Mouse (Mus musculus) myocyte (in vitro differentiated cells): Measurements from ENCODE around the gene Cdk5rap2. TPM values are rescaled to one million over a fixed set of nuclear protein-coding genes. Genes with fewer than 3 reads are reported as not detected.

Experiments
- H3K27me3 ChIP-seq: one replicate; pipeline ENCODE4 v1.6.1; 2011; ENCODE audit not compliant: control insufficient read depth, insufficient read depth, insufficient read length
- H3K36me3 ChIP-seq: one replicate; pipeline ENCODE4 v1.6.1; 2011; ENCODE audit not compliant: control insufficient read depth, insufficient read depth
- H3K4me2 ChIP-seq: one replicate; pipeline ENCODE4 v1.6.1; 2011; ENCODE audit warnings: low read depth, control low read depth
- H3K4me3 ChIP-seq: one replicate; pipeline ENCODE4 v1.5.1; 2011; ENCODE audit warnings: mild to moderate bottlenecking, control low read depth, moderate library complexity
- H3K79me2 ChIP-seq: one replicate; pipeline ENCODE4 v1.6.1; 2011; ENCODE audit not compliant: control insufficient read depth, insufficient read depth
- H3ac ChIP-seq: one replicate; pipeline ENCODE4 v1.6.1; 2011; ENCODE audit not compliant: control insufficient read depth, insufficient read length
- CEBPB ChIP-seq: IDR thresholded peaks from 2 replicates; pipeline ENCODE4 v1.6.1; 2011; ENCODE audit warnings: mild to moderate bottlenecking, moderate library complexity; ENCODE audit not compliant: poor library complexity, insufficient read depth, severe bottlenecking
- E2F4 ChIP-seq: IDR thresholded peaks from one replicate; pipeline ENCODE4 v1.6.1; 2011; ENCODE audit warnings: mild to moderate bottlenecking, control low read depth, moderate library complexity; ENCODE audit not compliant: insufficient read depth
- MAX ChIP-seq: IDR thresholded peaks from one replicate; pipeline ENCODE4 v1.6.1; 2011; ENCODE audit warnings: low read depth, mild to moderate bottlenecking, control low read depth
- MYOD1 ChIP-seq, 3 experiments: IDR thresholded peaks; one replicate each; pipeline ENCODE4 v1.6.1; 2011; ENCODE audit warnings: control low read depth in 2 of 3, low read depth in 2 of 3, mild to moderate bottlenecking in 2 of 3, moderate library complexity in 1 of 3; ENCODE audit not compliant: insufficient read length in 2 of 3, control insufficient read depth in 1 of 3
- MYOG ChIP-seq, 3 experiments: IDR thresholded peaks; one replicate each; pipeline ENCODE4 v1.6.1; 2011; ENCODE audit warnings: control low read depth in 2 of 3, low read depth in 2 of 3, mild to moderate bottlenecking in 2 of 3; ENCODE audit not compliant: insufficient read length in 2 of 3, control insufficient read depth in 1 of 3, insufficient read depth in 1 of 3
- POLR2A ChIP-seq: IDR thresholded peaks from one replicate; pipeline ENCODE4 v1.6.1; 2011; ENCODE audit warnings: low read depth, mild to moderate bottlenecking, control low read depth, moderate library complexity; ENCODE audit not compliant: insufficient read length
- POLR2AphosphoS2 ChIP-seq: IDR thresholded peaks from one replicate; pipeline ENCODE4 v1.6.1; 2011; ENCODE audit warnings: low read depth, control low read depth; ENCODE audit not compliant: insufficient read length
- REST ChIP-seq: IDR thresholded peaks from one replicate; pipeline ENCODE4 v1.6.1; 2011; ENCODE audit warnings: mild to moderate bottlenecking, control low read depth, moderate library complexity; ENCODE audit not compliant: insufficient read depth, insufficient read length
- SRF ChIP-seq: IDR thresholded peaks from one replicate; pipeline ENCODE4 v1.6.1; 2011; ENCODE audit warnings: low read depth; ENCODE audit not compliant: control insufficient read depth, insufficient read length
- TCF12 ChIP-seq: IDR thresholded peaks from one replicate; pipeline ENCODE4 v1.6.1; 2011; ENCODE audit warnings: mild to moderate bottlenecking, control low read depth; ENCODE audit not compliant: poor library complexity, insufficient read depth, severe bottlenecking
- TCF3 ChIP-seq: IDR thresholded peaks from one replicate; pipeline ENCODE4 v1.6.1; 2011; ENCODE audit warnings: low read depth, control low read depth; ENCODE audit not compliant: insufficient read length
- USF1 ChIP-seq: IDR thresholded peaks from one replicate; pipeline ENCODE4 v1.6.1; 2011; ENCODE audit warnings: low read depth, mild to moderate bottlenecking, control low read depth, moderate library complexity
- polyA plus RNA-seq: library from polyadenylated mRNA; unstranded; fragments of >200 nt; fragmentation: generic; extraction: Trizol; gene quantifications from one replicate; pipeline ENCODE4 v1.2.1, GENCODE M21; 2012; ENCODE audit warnings: missing spikeins

The Cdk5rap2 gene
- polyA plus RNA-seq, 1 experiment: 13.8 TPM

DNA sequence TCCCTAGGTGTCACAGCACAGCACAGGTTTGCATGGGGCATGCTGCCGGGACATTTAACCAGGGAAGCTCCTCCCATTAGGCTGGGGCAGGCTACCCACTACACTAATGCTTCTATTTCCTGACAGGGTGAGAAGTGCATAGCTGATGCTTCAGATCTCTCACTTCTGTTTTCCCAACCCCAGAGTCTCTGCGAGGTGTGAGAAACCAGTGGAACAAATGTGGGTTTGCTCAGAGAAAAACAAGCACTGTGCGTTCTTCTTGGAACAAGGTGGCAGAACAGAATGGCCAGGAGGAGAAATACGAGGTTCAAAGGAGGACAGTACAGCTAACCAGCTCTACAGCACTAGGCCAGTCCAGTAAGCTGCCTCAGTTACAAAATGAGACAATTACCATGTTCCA is 106.4 kb downstream of the Cdk5rap2 start:
- H3K36me3 ChIP-seq: peaks cover 13% of the 10 kb centered on the region
- H3K4me3 ChIP-seq: no peak overlapping the region
- H3K27me3 ChIP-seq: no peaks in the 10 kb centered on the region
- H3K79me2 ChIP-seq: no peaks in the 10 kb centered on the region
- no peak overlapping the region for H3ac ChIP-seq
- H3K4me2 ChIP-seq: no peak overlapping the region
- TF ChIP-seq E2F4 (no peak), SRF (no peak), TCF3 (no peak), CEBPB (no peak), REST (no peak), MAX (no peak), USF1 (no peak)

DNA sequence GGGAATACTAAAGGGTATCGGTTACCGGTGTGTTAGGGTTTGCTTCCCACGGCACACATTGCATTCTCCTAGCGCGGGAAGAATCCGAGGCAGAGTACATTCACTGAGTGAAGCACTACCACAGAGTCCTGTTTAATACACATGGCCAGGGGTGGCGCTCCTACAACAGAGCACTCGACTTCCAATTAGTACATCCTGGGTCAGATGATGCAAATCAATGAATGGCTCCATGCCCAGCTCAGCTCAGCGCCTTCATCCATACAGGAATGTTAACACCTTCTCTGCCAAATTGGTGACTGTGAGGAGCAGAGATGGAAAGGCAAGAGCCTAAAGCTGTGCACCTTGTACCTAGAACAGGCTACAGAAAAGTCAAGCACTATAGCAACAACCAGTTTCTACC is 109.1 kb downstream of the Cdk5rap2 start:
- H3K4me3 ChIP-seq: no peak overlapping the region
- H3K27me3 ChIP-seq: no peaks in the 10 kb centered on the region
- no peaks in the 10 kb centered on the region for H3K79me2 ChIP-seq
- peaks cover 14% of the 10 kb centered on the region for H3K36me3 ChIP-seq
- TF ChIP-seq TCF3 (no peak), MYOD1 (IDR thresholded peaks at IDR 0.05; ENCODE audit: control insufficient read depth in 1 of 3, insufficient read length in 2 of 3, low read depth in 2 of 3) (no peak), MAX (no peak), TCF12 (no peak), SRF (no peak), E2F4 (no peak), REST (no peak), MYOG (IDR thresholded peaks at IDR 0.05; ENCODE audit: control insufficient read depth in 1 of 3, insufficient read depth in 1 of 3, insufficient read length in 2 of 3, low read depth in 2 of 3) (no peak), POLR2AphosphoS2 (no peak), POLR2A (no peak), CEBPB (no peak), USF1 (no peak)
- H3K4me2 ChIP-seq: no peak overlapping the region
- H3ac ChIP-seq: no peak overlapping the region

DNA sequence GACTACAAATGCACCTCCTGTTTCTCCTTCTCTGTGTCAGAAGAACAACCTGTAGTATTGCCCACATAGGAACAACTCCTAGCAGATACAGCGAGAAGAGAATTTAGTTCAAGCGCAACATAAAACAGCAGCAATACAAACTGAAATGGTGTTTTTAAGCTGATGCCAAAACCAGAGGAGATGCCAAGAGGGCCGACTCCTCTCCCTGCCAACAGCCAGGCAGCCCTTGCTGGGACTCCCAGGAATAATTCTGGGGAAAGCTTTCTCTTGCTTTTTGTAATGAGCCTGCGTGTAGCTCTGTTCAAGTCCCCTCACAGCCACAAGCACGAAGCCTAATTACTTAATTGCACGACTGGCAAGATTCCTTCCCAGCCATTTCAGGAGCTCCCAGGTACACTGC is 120.9 kb downstream of the Cdk5rap2 start:
- TF ChIP-seq MYOD1 (IDR thresholded peaks at IDR 0.05; ENCODE audit: control insufficient read depth in 1 of 3, insufficient read length in 2 of 3, low read depth in 2 of 3): no peak
- TF ChIP-seq MAX: no peak
- no peak for TF ChIP-seq CEBPB
- TF ChIP-seq TCF3: no peak
- no peak for TF ChIP-seq TCF12
- no peak for TF ChIP-seq E2F4
- TF ChIP-seq USF1: no peak
- TF ChIP-seq REST: no peak
- TF ChIP-seq POLR2A: no peak
- no peak for TF ChIP-seq POLR2AphosphoS2
- Histone ChIP-seq H3K27me3 (no peaks in the 10 kb centered on the region), H3K79me2 (no peaks in the 10 kb centered on the region), H3K4me2 (no peak overlapping the region), H3ac (no peak overlapping the region), H3K36me3 (no peaks in the 10 kb centered on the region), H3K4me3 (no peak overlapping the region)

DNA sequence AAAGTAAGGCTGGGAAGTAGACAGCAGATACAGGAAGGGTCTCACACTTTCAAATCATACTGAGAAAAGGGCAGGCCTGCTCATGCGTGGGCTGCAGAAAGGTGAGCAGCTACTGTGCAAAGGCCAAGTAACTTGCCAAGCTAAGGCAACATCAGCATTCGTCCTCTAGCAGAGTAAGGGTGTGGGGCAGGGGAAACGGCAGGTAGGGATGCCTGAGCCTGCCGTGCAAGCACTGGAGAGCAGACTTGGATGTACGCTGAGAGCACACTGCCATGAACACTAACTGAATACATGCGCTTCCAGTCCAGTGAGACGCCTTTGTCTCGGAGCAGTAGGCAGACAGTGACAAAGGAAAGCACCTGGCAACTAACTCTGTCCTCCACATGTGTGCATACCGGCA is 127.1 kb downstream of the Cdk5rap2 start:
- Histone ChIP-seq H3K4me2 (no peak overlapping the region), H3K4me3 (no peak overlapping the region), H3ac (no peak overlapping the region), H3K27me3 (no peaks in the 10 kb centered on the region), H3K36me3 (peaks cover 20% of the 10 kb centered on the region), H3K79me2 (no peaks in the 10 kb centered on the region)
- no peak for TF ChIP-seq TCF3
- no peak for TF ChIP-seq MYOD1 (IDR thresholded peaks at IDR 0.05; ENCODE audit: control insufficient read depth in 1 of 3, insufficient read length in 2 of 3, low read depth in 2 of 3)
- TF ChIP-seq REST: no peak
- no peak for TF ChIP-seq TCF12
- no peak for TF ChIP-seq SRF
- TF ChIP-seq POLR2AphosphoS2: no peak
- no peak for TF ChIP-seq USF1
- TF ChIP-seq POLR2A: no peak
- no peak for TF ChIP-seq MAX
- no peak for TF ChIP-seq CEBPB
- TF ChIP-seq E2F4: no peak
- no peak for TF ChIP-seq MYOG (IDR thresholded peaks at IDR 0.05; ENCODE audit: control insufficient read depth in 1 of 3, insufficient read depth in 1 of 3, insufficient read length in 2 of 3, low read depth in 2 of 3)

DNA sequence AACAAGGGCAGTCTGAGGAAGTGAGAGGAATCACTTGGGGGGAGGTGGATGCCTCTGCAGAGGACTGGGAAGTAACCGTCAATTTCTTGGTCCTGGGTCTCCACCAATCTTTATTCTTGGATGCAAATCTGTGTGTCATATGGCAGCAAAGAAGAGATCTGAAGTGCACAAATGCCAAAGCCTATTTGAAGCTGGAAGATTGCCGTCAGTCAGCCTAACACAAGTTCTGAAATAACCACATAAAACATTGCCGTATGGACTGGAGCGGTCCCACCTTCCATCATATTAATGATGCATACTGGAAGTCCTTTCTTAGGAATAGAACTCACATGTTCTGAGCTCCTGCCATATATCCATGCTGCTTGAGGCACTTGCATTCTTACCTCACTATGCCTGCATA is 131.4 kb downstream of the Cdk5rap2 start:
- no peak overlapping the region for H3K4me3 ChIP-seq
- no peak overlapping the region for H3K4me2 ChIP-seq
- TF ChIP-seq E2F4: no peak
- no peak for TF ChIP-seq REST
- TF ChIP-seq MAX: no peak
- TF ChIP-seq SRF: no peak
- TF ChIP-seq POLR2AphosphoS2: no peak
- no peak for TF ChIP-seq MYOD1 (IDR thresholded peaks at IDR 0.05; ENCODE audit: control insufficient read depth in 1 of 3, insufficient read length in 2 of 3, low read depth in 2 of 3)
- H3K79me2 ChIP-seq: no peaks in the 10 kb centered on the region
- no peak overlapping the region for H3ac ChIP-seq
- peaks cover 24% of the 10 kb centered on the region for H3K36me3 ChIP-seq
- no peaks in the 10 kb centered on the region for H3K27me3 ChIP-seq

DNA sequence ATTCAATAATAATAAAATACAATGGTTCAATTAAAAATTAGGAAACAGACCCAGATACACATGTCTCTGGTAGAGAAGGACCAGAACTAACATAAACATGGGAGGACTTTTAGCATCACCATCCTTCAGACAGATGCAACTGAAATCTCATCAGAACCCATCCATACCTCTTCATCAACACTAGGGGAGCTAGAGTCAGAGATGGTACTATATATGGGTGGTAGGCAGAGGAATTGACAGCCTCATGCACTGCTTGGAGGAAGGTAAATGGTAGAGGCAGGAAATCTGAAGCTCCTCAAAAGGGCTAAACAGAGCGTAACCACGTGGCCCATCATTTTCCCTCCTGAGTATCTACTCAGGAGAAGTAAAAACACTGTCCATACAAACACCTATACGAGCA is 132.2 kb downstream of the Cdk5rap2 start:
- Histone ChIP-seq H3K36me3 (peaks cover 21% of the 10 kb centered on the region), H3K27me3 (no peaks in the 10 kb centered on the region), H3K4me2 (no peak overlapping the region), H3ac (no peak overlapping the region), H3K79me2 (no peaks in the 10 kb centered on the region), H3K4me3 (no peak overlapping the region)
- TF ChIP-seq E2F4 (no peak), USF1 (no peak), CEBPB (no peak), REST (no peak), MAX (no peak), SRF (no peak), TCF3 (no peak), POLR2A (no peak), MYOG (IDR thresholded peaks at IDR 0.05; ENCODE audit: control insufficient read depth in 1 of 3, insufficient read depth in 1 of 3, insufficient read length in 2 of 3, low read depth in 2 of 3) (no peak), MYOD1 (IDR thresholded peaks at IDR 0.05; ENCODE audit: control insufficient read depth in 1 of 3, insufficient read length in 2 of 3, low read depth in 2 of 3) (no peak), POLR2AphosphoS2 (no peak), TCF12 (no peak)
